Mouse (Mus musculus) heart, embryonic 16.5 days (tissue): ENCODE measurements around the gene Pdzd7. TPM values are rescaled to one million over a fixed set of nuclear protein-coding genes. Genes with fewer than 3 reads are reported as not detected.
A peak's percentile ranks its signal among the peaks of the same experiment; 100 is the strongest.

Source experiments
- ATAC-seq: fragments of 200-750 bp; cut with Nextera tagmentation; replicated peaks from 2 replicates; pipeline ENCODE4 v1.8.0; 2017; ENCODE audit warnings: moderate number of reproducible peaks; ENCODE audit not compliant: insufficient read depth, low FRiP score; ENCODE audit errors: extremely low read depth
- H3K27ac ChIP-seq: fragments of 300-500 bp; sonication (generic); 2 replicates; pipeline ENCODE4 v1.5.1; 2014; ENCODE audit warnings: mild to moderate bottlenecking, low read length, control low read depth, moderate library complexity
- H3K27me3 ChIP-seq: fragments of 300-500 bp; sonication (generic); 2 replicates; pipeline ENCODE4 v1.6.1; 2014; ENCODE audit warnings: low read length, mixed read lengths; ENCODE audit not compliant: control insufficient read depth, insufficient read depth
- H3K36me3 ChIP-seq: fragments of 300-500 bp; sonication (generic); 2 replicates; pipeline ENCODE4 v1.6.1; 2014; ENCODE audit not compliant: control insufficient read depth, insufficient read depth
- H3K4me1 ChIP-seq: fragments of 300-500 bp; sonication (generic); 2 replicates; pipeline ENCODE4 v1.6.1; 2014; ENCODE audit warnings: low read length, mixed read lengths; ENCODE audit not compliant: control insufficient read depth, insufficient read depth
- H3K4me2 ChIP-seq: fragments of 300-500 bp; sonication (generic); 2 replicates; pipeline ENCODE4 v1.6.1; 2014; ENCODE audit warnings: low read depth, mild to moderate bottlenecking, control low read depth, low read length
- H3K4me3 ChIP-seq: fragments of 300-500 bp; sonication (generic); 2 replicates; pipeline ENCODE4 v1.5.1; 2014; ENCODE audit warnings: mild to moderate bottlenecking, control low read depth, low read length
- H3K9ac ChIP-seq: fragments of 300-500 bp; sonication (generic); 2 replicates; pipeline ENCODE4 v1.6.1; 2014; ENCODE audit warnings: low read length, control low read depth
- H3K9me3 ChIP-seq: fragments of 300-500 bp; sonication (generic); replicated peaks from 2 replicates; pipeline ENCODE4 v1.6.1; 2016; ENCODE audit warnings: low read length; ENCODE audit not compliant: control insufficient read depth
- WGBS: fragments of 180-500 bp; shearing (Covaris S2); extraction: QIAGEN DNeasy Blood & Tissue Kit; methylation state at CpG from one replicate; pipeline ENCODE4 v1.1.7; 2014; 5-methylcytosine and 5-hydroxymethylcytosine counted together
- polyA plus RNA-seq: library from polyadenylated mRNA; unstranded; fragments of >200 nt; fragmentation: Nextera tagmentation; extraction: Ambion mirVana; gene quantifications from 2 replicates; pipeline ENCODE4 v1.2.1, GENCODE M21; 2015

Gene Pdzd7
- polyA plus RNA-seq, 1 experiment from 2014 or later, result 0.14 TPM

DNA sequence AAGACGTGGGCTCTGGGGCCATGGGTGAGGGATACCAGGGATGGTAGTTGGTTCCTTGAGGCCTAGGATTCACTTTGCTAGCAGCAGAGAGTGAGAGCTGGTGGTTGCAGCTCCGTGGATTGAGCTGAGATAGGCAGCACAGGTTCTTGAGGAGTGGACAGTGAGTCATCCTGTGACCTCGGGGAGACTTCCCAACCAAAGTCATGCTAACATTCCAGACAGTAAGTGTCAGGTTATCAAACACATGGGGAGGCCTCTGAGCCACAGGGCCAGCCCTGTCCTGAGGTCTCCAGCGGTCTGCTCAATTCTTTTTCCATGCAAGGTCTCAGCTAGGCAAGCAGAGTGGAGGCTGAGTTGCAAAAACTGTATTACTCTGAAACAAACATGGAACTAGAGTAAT is 34.9 kb downstream of the Pdzd7 start:
- Histone ChIP-seq H3K27me3 (no peaks in the 10 kb centered on the region), H3K9me3 (no peaks in the 10 kb centered on the region), H3K4me3 (no peak overlapping the region), H3K4me1 (peaks cover 37% of the 10 kb centered on the region), H3K36me3 (peaks cover 15% of the 10 kb centered on the region), H3K27ac (no peak overlapping the region), H3K9ac (no peak overlapping the region), H3K4me2 (no peak overlapping the region)
- WGBS, result 79% methylated on average over 4 of the region's 4 CpGs
- no peak for ATAC-seq

DNA sequence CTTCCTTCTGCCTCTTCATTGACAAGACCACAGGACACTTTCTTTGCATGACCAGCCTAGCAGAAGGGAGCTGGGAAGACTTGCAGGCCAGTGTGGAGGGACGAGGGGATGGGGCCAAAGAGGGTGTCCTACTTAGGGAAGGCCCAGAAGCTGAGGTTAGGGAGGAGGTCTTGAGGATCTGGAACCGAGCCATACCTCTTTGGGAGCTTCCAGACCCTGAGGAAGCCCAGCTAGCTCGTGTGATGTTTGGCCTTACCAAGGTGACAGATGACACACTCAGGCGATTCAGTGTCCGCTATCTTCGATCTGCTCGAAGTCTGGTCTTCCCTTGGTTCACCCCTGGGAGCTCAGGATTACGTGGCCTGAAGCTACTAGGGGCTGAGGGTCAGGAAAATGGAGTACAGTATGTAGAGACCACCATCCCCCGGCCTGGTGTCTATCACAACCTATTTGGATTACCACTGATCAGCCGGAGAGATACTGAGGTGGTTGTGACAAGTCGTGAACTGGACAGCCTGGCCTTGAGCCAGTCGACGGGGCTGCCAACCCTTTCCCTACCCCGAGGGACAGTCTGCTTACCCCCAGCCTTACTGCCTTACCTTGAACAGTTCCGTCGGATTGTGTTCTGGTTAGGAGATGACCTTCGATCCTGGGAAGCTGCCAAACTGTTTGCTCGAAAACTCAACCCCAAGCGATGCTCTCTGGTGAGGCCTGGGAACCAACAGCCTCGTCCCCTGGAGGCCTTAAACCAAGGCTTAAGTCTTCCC is 37.9 kb downstream of the Pdzd7 start:
- Histone ChIP-seq H3K36me3 (peaks cover 25% of the 10 kb centered on the region), H3K4me3 (peak overlapping the region; percentile 88), H3K27ac (peak overlapping the region; percentile 89), H3K4me2 (peak overlapping the region; percentile 81), H3K9ac (peak overlapping the region; percentile 85), H3K9me3 (no peaks in the 10 kb centered on the region), H3K4me1 (peaks cover 24% of the 10 kb centered on the region), H3K27me3 (no peaks in the 10 kb centered on the region)
- ATAC-seq, result no peak
- WGBS, result 72% methylated on average over 20 of the region's 20 CpGs

DNA sequence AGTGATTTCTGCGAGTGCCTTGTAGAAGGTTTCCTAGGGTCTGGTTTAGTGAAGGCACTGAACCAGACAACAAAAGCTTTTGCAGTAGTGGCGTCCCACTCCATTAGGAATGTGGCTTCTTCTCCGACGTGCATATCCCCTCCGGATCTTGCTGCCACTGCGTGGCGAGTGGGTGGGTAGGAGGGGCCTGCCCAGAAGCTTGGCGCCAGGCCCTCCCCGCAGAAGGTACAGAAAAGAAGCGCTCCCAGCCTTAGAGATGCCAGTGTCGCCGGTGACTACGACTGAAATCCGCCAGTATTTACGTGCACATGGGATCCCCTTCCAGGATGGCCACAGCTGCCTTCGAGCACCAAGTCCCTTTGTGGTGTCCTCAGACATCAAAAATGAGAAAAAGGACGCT is 38.5 kb downstream of the Pdzd7 start:
- Histone ChIP-seq H3K4me1 (peaks cover 24% of the 10 kb centered on the region), H3K27me3 (no peaks in the 10 kb centered on the region), H3K27ac (peak overlapping the region; percentile 89), H3K4me2 (peak overlapping the region; percentile 81), H3K4me3 (peak overlapping the region; percentile 88), H3K36me3 (peaks cover 25% of the 10 kb centered on the region), H3K9me3 (no peaks in the 10 kb centered on the region), H3K9ac (peak overlapping the region; percentile 85)
- WGBS, result 27% methylated on average over 17 of the region's 17 CpGs
- no peak for ATAC-seq

DNA sequence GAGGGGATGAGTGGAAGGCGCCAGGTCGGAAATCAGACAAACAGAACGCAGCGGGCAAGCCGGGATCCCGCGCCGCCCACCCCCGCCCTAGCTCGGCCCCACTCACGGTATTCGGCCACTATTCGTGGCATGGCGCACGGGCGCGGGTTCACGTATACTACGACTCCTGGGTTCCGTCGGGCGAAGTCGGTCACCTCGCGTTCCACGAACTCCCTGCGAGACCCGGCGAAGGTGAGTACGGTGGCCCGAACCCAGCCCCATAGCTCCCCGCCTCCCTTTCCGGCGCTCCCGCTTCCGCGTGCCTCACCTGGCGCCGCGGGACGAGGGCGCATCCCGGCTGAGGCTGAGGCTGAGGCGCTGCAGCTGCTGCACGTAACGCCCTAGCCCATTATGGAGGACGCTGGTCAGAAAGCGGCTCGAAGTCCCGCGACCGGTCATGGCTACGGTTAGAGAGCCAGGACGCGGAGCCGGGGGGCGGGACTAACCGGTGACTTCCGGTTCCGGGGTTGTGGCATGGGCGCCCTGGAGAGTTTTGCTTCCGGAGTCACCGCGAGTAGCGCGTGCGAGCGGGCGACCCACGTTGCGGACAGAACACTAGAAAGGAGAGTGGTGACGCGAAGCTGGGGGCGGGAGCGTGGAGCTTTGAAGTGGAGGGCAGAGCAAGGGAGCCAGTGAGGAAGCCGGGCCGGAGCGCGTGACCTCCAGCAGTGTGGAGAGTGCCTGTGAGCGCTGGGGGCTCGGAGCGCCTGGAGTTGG is 39.4 kb downstream of the Pdzd7 start, which contains the start of gene Mrpl43:
Gene Mrpl43 (minus strand): TSS at position 486 of the 756 bp plus-strand sequence.
- Histone ChIP-seq H3K9ac (peak within 1 kb of the TSS; percentile 85), H3K4me3 (peak within 1 kb of the TSS; percentile 88), H3K4me1 (peaks cover 24% of the 10 kb centered on the region), H3K4me2 (peak within 1 kb of the TSS; percentile 81), H3K9me3 (no peaks in the 10 kb centered on the region), H3K27me3 (no peaks in the 10 kb centered on the region), H3K27ac (peak within 1 kb of the TSS; percentile 89), H3K36me3 (peaks cover 21% of the 10 kb centered on the region)
- WGBS, result under 1% methylated on average over 82 of the region's 82 CpGs
- ATAC-seq, result peak; percentile 92

DNA sequence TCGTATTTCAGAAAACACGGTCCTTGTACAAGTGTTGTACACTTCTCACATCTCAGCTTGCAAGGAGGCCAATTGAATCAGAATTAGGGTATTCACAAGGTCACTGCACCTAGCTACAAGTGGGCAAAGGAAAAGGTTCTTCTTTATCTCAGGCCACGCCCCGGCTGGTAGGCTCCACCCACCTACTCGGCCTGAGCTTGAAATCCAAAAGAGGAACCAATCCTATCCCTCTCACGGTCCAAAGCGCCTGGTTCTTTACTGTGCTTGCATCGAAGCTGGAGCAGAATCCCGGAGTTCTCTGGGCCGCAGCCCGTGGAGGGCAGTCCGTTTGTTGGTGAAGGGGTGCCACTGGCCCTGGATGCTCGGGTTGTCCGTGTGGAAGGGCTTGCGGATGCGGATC is 40.1 kb downstream of the Pdzd7 start, which contains the start of gene Twnk:
Gene Twnk (plus strand): TSS at position 220 of the 400 bp plus-strand sequence.
- H3K36me3 ChIP-seq, result peaks cover 18% of the 10 kb centered on the region

DNA sequence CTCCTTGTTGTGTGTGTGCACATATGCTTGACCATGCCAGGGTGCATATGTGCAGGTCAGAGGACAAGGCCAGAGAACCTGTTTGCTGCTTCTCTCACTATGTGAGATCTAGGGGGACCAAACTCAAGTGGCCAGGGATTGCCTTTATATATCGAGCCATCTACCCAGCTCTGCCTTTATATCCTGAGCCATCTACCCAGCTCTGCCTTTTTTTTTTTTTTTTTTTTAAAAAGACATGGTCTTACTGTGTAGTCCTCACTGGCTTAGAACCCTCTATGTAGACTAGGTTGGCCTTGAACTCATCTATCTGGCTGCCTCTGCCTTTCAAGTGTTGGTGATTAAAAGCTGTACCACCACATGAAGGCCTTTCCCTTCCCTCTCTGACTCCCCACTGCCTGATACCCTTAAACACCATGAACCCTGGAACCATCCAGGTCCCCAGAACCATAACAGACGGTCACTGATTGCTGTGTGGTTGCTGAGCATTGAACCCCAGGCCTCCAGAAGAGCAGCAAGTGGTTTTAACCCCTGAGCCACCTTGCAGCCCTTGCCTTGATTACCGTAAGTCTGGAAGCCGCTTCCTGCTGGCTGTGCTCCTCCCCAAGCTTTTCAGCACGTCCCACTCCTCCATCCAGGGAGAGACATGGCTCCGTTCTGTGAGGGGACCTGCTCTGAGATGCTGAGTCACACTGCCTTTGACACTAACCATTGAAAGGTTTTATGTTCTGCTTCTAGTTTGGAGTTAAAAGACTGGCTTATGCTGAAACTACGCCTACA is 41.6 kb downstream of the Pdzd7 start:
- Histone ChIP-seq H3K4me1 (peaks cover 24% of the 10 kb centered on the region), H3K27ac (no peak overlapping the region), H3K9ac (no peak overlapping the region), H3K27me3 (no peaks in the 10 kb centered on the region), H3K36me3 (peaks cover 10% of the 10 kb centered on the region), H3K4me2 (no peak overlapping the region), H3K9me3 (no peaks in the 10 kb centered on the region), H3K4me3 (no peak overlapping the region)
- no peak for ATAC-seq
- 73% methylated on average over 7 of the region's 7 CpGs for WGBS

More for the DNA sequence above, 40.1 kb downstream of the Pdzd7 start, which contains the start of gene Twnk:
- no peaks in the 10 kb centered on the region for H3K27me3 ChIP-seq
- ATAC-seq, result no peak
- peak within 1 kb of the TSS; percentile 85 for H3K9ac ChIP-seq
- peak within 1 kb of the TSS; percentile 81 for H3K4me2 ChIP-seq
- peaks cover 24% of the 10 kb centered on the region for H3K4me1 ChIP-seq
- H3K4me3 ChIP-seq, result peak within 1 kb of the TSS; percentile 88
- H3K9me3 ChIP-seq, result no peaks in the 10 kb centered on the region
- H3K27ac ChIP-seq, result peak within 1 kb of the TSS; percentile 89
- 9% methylated on average over 16 of the region's 16 CpGs for WGBS

DNA sequence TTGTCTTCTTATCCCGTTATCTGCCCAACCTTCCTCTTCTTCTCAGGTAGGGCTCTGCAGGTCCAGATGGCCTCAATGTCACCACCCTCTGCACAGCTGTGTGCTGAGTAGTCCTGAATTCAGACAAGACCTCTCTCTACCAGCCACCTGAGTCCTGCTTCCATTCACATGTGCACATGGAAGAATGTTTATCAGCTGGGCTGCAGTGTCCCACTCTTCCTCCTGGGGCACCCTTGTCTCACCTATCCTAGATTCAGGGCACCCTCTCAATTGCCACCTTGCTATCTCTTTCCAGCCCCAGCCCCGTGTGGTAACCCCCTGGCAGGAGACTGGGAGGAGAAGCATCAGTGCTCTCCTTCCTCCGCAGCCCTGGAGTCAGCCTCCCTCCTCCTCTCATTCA is 43.2 kb downstream of the Pdzd7 start:
- Histone ChIP-seq H3K36me3 (peaks cover 10% of the 10 kb centered on the region), H3K4me3 (no peak overlapping the region), H3K27me3 (no peaks in the 10 kb centered on the region), H3K9ac (no peak overlapping the region), H3K4me1 (peaks cover 11% of the 10 kb centered on the region), H3K9me3 (no peaks in the 10 kb centered on the region), H3K4me2 (no peak overlapping the region), H3K27ac (no peak overlapping the region)
- no peak for ATAC-seq
- 62% methylated on average over 3 of the region's 3 CpGs for WGBS

DNA sequence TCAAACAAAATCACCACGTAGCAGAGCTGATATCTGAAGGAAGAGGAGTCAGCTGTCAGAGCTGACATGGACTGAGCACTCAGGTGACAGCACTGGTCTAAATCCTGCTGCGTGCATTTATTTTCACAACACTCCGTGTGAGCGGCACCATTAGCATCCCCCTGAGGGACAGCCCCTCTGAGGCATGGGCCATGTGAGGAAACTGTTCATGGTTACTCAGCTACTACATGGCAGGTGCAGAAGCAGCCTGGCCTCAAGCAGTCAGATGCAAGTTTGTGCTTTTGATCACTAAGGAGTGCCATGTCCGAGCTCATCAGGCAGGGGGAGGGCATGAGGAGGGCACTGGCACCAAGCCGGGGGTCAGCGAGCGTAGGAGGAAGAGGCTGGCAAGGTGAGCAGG is 45.9 kb downstream of the Pdzd7 start:
- Histone ChIP-seq H3K9ac (no peak overlapping the region), H3K4me1 (no peaks in the 10 kb centered on the region), H3K4me2 (no peak overlapping the region), H3K27me3 (no peaks in the 10 kb centered on the region), H3K4me3 (no peak overlapping the region), H3K9me3 (no peaks in the 10 kb centered on the region), H3K27ac (no peak overlapping the region), H3K36me3 (peaks cover 10% of the 10 kb centered on the region)
- no peak for ATAC-seq
- WGBS, result 82% methylated on average over 8 of the region's 8 CpGs
